Mouse (Mus musculus) thymus, postnatal 36 days (tissue): ENCODE results near the gene C1qc.

ENCODE experiments used
- DNase-seq, 2 experiments: peaks; one replicate each; pipeline ENCODE4 v3.0.0; 2022; ENCODE audit warnings: mixed read lengths in 2 of 2

Gene C1qc

DNA sequence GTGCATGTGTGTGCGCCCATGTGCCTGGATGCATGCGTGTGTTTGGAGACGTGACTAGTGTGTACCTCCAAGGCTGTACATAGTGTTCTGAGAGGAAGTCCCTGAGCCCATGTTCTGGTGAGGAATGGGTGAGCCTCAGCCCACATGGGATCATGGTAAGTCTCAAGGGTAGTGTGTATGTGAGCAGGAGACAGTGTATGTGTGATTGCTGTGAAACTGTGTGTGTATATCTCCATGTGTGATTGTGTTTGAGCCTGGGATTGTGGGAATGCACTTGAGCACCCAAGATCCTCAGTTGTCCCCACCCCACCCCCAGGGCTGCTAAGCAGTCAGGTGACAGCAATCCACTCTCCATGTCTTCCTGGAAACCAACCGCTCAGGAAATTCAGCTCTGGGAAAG lies 2.0 kb upstream of the C1qc start:
- DNase-seq = no peak

DNA sequence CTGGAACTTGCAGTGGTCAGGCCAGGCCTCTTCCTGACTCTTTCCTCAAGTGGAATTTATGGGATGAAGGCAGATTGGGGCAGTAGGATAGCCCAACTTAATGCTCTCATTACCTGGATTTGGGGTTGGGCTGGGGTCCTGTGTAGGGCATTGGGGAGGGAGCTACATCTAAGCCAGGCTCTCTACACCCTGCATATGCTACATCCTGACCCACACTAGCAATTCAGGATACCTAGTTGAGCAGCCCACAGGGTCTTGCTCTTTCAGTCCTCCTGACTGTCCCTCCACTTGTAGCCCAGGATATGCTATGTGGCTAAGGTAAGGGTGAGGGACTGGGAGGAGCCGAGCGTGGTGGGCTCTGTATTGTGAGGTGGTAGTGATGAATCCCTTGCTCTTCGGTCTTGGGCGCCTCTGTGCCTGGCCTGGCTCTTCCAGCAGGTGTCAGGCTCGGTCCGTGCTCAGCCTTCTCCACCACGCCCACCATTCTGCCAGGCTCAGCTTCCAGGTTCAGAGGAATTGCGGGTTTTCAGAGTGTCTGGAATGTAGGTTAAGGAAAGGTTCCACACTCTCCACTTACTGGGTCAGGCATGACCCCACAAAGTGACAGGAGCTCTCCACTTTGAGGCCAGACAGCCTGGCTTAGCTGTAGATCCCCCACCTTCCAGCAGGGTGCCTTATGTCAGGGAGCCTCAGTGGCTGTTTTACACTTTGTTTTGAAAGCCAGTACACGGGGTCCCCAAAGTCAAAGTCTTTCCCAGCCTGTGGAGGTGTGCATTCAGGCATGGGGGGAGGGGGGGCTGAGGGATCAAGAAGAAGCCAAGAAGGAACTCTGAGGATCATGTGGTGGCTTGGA lies 1.1 kb upstream of the C1qc start:
- DNase-seq = no peak

DNA sequence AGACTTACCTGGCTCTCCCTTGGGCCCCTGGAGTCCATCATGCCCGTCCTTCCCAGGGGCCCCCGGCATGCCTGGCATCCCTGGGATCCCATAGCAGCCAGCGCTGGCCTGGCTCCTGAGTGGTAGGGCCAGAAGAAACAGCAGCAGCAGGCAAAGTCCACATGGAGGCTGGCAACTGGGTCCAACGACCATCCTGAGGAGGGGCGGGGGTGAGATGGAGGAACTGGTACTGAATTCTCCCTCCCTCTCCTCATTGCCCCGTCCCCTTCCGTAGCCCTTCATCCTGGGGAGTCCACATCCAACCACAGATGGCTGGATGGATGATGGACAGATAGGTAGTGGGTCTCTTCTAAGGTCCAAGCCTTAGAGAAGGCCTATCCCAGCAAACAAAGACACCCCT lies 494 bp downstream of the C1qc start:
- no peak for DNase-seq

DNA sequence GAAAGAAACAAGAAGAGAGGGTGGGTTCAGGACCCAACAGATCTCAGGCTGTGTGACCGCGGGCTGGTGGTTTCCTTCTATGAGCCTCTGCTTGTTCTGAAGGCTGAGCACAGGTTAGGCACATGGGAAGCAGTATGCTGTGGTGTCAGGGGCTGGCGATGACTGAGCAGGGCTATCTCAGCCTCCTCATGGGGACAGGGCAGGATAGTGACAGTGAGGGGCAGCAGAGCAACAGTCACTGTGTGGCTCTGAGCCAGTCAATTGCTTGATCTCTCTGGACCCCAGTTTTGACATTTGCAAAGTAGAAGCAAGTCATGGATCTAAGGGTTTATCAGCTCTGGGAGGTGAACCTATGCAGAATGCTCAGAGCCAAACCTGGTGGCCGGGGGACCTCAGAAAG lies 1.8 kb downstream of the C1qc start:
- DNase-seq = no peak

DNA sequence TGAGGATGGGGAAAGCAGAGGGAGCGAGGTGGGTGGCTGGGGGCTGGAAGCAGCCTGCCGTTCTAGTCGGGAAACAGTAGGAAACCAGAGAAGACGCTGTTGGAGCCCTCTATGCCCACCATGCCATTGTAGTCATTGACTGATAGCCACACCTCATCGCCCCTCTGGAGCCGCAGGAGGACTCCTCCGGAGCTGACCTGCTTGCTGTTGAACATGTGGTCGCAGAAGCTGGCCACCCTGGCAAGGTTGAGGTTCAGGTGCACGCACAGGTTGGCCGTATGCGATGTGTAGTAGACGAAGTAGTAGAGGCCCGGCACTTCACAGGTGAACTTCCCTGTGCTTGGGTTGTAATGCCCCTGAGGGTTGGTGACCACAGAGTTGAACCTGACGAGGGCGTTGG lies 2.9 kb downstream of the C1qc start:
- no peak for DNase-seq

DNA sequence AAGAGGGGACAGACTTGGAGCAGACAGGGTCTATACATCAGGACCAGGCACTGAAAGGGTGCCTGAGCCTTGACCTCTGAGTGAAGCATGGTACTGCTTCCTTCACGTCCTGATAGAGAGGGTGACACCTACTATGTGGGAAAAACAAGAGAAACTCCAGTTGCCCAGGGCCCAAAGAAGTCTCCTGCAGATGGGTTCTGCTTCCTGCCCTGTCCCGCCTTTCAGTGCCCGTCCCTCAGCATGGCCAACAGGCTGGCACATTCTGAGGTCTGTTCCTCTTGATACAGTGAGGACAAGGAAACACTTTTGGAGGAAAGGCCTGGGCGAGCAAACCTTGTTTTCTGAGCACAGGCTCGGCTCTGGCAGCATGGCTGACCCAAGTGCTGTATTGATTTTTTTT lies 5.2 kb downstream of the C1qc start:
- DNase-seq = no peak

DNA sequence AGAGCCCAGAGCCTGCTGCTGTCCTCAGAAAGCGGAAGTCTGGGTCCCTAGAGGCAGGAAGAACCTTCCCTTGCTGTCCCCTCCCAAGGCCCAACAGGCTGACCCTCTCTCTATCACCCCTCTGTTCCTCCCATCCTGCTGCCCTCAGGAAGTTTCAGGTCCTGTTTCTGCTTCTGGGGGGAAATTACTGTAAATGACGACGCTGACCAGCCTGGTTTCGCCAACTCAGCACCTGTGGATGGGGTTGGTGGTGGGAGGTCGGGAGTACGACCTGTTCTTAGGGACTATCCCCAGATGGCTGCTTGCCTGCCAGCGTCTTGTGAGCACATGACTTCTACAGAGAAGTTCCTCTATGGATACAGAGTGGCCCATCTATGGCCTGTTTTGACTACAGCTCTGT lies 6.8 kb downstream of the C1qc start, which contains the start of gene C1qb:
Gene C1qb, minus strand, starts transcription at position 87 of the 400 bp plus-strand sequence.
- DNase-seq = no peak

DNA sequence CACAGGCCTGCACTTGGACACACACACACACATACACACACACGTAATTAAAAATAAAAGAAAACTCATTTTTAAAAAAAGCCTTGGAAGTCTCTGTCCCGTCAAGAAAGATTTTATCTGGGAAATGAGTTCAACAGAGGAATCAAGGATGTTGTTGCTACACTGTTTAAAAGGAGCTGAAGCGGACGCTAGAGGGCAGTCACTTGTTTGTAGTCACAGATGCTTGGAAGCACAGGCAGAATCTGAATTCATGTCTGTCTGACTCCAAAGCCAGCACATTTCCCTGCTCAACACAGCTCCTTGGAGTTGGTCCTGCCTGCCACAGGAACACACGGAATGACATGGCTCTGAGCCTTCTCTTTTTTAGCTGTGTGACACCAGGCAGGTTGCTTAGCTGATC lies 14.3 kb downstream of the C1qc start:
- DNase-seq = no peak

DNA sequence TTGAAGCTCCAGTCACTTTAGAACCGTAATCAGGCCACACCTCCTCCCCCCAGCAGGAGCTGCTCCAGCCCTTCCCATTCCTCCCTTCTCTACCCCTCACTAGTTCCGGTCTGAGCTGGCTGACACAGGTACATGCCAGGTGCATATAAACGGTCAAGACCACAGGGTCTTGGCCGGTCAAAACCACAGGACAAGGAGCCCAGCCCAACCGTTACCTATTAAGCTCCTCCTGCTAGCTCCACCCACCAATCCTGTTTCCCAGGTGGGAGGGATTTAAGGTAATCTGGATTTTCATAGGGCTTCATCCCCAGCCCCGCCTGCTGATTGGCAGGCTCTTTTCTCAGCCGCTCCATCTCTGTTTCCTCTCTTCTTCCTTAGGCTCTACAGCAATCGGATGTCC lies 14.7 kb downstream of the C1qc start:
- no peak for DNase-seq

DNA sequence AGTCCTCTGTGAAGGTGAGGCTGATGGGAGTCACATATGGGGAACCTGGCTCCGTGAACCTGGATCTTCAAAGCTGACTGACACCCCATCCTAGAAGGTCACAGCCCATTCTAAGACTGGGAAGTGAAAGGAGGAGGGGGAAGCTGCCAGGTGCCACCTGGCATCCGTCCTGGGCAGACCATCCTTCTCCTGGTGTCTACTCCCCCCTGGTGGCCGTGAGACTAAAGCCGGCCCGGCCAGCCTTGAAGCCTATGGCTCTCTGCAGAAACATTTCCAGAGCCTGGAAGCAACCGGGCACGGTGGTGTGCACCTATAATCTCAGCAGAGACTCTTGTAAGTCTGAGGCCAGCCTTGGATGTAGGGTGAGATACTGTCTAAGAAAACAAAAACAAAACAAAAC lies 15.9 kb downstream of the C1qc start:
- peak; percentile 64 to 66 for DNase-seq

DNA sequence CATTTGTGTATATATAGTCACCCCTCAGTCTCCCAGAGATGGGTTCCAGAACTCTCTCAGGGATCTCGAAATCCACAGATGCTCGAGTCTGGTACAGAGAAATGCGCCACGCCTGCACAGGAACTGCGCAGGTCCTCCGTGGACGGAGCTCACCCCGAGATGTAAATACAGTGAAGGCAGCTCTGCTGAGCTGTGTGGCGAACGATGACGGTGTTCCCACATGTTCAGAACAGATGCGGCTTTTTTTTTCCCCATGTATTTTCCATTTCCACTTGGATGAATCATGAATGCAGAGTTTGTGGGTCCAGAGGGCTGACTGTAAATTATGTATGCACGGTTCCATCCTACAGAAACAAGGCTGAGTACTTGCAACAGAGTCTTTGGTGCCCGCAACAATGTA lies 17.9 kb downstream of the C1qc start:
- no peak for DNase-seq

DNA sequence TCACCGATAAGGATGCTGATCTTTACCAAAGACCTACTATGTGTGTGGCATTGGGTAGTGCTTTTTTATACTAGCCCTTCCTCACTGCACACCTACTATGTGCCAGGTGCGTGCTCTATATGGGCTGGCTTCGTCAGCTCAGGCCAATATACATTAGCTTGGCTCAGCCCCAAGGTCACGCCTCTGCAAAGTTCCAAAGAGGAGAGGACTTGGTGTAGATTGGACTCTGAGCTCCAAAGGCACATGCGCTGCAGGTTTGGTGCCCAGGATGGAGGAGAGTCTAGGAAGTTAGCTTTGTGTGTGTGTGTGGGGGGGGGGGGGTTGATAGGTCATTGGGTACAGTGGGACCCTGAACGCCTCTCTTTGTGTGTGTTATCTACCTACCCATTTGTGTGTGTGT lies 24.5 kb downstream of the C1qc start:
- no peak for DNase-seq

DNA sequence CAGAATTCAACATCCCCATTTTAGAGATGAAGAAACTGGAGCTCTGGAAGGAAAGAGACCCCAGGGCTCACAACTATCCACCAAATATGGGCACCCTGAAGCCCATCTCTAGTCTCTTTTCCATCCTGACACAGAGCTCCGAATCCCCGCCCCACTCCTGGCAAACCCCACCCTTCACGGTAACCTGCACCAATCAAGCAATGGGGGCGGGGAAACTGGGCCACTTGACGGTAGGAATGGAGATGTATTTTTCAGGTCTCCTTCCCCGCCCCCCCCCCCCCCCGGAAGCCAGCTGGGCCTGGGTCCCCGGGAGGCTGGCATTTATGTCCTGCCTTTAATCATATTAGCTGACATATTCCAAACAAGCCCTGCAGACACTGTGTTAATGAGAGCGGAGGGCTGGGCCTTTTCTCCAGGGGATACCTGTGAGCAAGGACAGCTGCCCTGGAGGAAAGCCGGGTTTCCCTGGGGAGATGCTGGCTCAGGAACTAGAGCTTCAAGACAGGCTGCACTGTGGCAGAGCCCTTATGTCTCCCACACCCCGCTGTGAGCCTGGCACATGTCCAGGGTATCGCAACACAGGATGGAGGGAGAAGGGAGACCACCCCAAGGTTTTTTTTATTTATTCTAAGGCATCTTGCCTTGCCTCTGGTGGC lies 25.0 kb downstream of the C1qc start:
- no peak for DNase-seq

DNA sequence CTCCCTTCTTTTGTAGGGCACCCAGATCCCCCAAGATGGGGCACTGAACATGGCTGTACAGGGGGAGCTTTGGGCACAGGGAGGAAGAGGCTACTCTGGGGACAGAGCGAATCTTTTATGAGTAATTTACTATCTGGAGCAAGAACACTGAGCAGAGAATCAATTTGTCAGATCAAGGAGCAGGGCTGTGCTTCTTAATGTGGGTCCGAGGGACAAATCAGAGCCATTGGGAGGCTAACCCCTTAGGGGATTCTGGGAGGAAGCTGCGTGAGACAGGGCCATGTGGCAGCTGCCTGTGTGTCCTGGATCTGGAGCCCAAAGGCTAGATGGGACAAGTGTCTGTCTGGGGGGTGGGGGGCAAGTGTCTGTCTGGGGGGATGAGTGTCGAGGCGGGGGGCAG lies 27.3 kb downstream of the C1qc start:
- no peak for DNase-seq

DNA sequence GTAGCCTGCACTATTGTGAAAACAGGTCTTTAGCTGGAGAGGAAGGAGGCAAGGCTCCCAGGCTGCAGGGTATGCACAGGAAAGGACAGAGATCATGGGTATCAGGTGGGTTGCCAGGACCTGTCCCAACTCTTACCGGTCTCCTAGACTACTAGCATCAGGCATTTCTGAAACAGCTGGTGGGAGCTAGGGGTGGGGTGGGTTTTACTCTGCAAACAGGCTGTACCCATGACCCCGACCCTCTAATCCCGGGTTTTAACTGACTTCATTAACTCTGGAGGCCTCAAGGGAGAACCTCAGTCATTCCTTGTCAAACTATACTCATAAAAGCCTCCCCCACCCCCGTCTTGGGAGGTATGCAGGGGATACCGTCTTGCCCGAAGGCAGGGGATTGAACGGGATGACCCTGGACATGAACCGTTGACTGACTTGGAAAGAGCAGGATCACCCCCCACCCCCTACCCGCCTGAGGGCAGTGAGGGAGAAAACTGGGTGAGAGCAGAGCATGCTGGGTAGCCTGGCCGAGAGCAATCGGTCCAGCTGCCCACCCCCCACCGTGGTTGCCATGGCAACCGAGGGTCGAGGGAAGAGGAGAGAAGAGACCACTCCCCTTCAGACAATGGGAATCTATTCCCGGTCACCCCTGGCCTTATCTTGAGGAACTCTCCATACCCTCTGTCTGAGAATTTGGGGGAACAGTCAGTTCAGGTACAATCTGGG lies 28.0 kb downstream of the C1qc start:
- DNase-seq = no peak

DNA sequence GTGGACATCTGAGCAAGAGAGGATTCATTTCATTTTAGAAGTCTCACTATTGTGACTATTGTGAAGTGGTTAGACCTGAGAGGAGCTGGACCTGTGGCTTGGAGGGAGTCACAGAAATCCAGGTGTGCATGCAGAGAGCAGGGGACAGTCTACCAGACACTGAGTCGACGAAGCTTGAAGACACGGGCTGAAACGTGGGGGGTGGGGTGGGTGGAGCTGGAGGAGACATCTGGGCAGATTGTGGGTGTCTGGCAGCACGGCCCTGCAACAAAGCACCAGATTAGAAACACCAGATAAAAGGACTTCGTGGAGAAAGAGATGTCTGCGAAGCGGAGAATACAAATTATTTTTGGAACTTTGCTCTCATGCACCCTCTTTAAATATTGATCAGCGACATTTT lies 29.3 kb downstream of the C1qc start:
- no peak for DNase-seq

DNA sequence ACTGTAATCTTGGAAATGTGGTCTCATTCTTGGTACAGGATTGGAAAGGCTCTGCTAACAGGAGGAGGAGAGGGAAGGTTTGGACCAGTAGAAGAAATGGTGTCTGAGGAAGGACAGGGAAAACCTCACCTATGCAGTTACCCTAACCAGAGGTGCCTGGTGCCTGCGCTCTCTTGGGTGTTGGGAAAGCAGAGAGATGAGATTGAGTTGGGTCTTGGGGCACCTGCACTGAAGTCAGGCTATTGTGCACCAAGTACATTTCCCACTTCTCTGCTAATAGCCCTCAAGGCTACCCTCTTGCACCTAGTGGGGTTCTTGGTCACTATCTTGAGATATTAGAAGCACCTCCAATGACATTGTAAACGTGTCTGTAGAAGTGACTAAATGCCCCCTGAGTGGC lies 30.5 kb downstream of the C1qc start:
- no peak for DNase-seq

DNA sequence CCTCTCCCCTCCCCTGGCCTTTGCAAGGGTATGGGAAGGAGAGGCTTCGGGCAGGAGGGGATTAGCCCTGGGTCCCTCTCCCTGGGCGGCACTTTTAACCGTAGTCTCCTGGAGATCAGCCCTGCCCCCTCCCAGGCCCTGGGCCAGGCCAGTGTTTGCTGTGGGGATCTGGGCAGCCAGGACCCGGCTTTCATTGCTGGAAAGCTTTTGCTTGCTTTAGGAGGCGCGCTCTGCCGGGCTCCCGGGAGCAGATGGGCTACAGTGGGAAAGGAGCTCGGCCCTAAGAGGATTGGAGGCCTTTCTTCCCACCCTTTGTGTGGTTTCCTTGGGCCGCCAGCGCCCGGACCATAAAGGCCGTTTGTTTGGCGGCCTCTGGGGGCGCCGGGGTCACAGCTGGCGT lies 31.1 kb downstream of the C1qc start:
- no peak for DNase-seq

DNA sequence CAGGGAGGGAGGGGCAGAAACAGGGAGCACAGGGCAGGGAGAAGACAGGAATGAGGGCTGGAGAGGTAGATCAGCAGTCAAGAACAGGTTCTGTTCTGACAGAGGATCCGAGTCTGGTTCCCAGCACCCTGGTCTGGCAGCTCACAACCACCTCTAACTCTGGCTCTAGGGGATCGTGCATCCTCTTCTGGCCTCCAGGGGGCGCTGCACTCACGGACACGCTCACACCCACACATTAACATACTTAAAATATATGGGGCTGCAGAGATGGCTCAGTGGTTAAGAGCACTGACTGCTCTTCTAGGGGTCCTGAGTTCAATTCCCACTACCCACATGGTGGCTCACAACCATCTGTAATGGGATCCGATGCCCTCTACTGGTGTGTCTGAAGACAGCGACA lies 32.8 kb downstream of the C1qc start:
- DNase-seq = no peak

DNA sequence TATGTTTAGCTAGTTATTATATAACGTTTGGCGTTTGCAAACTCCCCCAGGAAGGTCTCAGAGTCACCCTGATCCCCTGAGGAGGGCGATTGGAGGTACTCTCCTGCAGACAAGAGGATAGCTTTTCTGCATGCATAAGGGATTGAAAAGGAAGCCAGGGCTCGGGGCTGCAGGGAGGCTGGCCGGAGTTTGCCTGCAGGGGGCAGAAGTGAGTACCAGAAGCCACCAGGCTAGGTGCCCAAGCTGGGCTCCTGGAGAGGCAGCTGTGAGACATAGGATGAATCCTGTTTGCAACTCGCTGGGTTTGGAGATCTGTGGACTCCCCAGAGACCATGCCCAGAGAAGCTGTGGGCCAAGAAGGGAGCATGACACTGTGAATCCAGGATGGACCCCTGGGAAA lies 37.8 kb downstream of the C1qc start:
- peak in 1 of 2 experiments; percentile 28 for DNase-seq

DNA sequence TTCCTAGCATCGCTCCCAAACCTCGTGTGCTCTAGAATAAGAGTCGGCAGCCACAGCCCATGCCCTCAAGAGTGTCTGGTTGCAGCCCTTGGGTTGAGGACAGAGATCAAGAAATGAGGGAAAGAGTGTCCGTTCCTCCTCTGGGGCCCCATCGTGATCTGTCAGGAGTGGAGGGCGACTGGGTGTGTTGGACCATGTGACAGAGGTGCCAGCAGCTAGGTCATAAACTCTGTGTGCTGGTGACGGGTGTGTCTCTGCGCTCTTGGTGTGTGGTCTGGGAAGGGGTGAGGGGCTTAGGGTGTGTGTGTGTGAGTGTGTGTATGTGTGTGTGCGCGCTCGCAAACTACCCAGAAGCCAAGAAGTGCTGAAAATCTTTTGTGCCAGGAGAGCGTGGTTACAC lies 39.9 kb downstream of the C1qc start:
- no peak for DNase-seq

DNA sequence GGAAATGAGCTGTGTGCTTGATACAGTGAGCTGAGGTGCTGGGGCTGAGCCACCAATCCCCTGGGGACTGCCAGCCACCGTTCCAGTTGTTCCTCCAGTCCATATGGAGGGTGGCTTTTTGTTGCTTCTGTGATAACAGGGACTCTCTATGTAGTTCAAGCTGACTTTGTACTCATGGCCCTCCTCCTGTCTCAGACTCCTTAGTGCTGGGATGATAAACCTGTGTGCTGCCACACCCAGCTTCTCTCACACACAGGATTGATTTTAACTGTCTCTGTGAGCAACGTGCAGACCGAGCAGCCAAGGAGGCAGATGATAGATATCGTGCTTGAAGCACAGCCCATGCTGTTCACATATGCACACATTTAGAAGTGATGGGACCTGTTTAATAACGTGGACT lies 40.7 kb downstream of the C1qc start:
- DNase-seq = no peak

DNA sequence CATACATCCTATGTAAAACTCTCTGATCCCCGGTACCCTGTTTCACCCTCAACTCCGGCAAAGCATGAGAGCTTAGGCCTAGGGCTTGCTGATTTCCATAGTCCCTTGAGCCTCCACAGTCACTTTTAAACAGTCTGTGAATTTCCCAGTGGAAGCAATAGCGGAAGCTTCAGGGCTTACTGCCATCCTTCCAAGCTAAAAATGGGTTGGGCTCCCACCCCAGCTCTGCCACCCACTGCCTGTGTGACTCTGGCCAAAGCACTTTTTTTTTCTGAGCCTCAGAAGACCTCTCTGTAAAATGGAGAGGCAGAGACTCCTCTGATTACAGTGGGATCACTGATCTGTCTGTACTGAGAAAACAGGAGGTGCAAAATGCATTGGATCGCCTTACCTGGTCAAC lies 44.3 kb downstream of the C1qc start:
- DNase-seq = no peak

DNA sequence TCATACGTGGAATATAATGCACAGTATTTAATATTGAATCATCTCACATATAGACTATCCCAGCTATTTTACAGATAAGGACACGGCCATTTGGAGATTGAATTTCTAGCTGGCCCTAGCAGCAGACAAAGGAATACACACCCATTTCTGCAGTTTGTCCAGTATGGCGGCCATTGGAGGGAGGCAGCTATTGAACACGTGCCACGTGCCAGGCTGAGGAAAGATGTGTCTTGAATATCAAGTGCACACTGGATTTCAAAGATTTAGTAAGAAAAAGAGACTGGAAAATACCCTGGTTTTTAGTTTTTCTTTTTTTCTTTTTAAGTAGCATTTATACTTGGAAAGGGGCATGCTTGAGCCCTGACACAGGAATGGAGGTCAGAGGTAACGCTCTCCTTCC lies 45.7 kb downstream of the C1qc start:
- DNase-seq = no peak
